Comparison of ENCODE assay signal across 22 mouse cellular contexts in the genomic region with DNA sequence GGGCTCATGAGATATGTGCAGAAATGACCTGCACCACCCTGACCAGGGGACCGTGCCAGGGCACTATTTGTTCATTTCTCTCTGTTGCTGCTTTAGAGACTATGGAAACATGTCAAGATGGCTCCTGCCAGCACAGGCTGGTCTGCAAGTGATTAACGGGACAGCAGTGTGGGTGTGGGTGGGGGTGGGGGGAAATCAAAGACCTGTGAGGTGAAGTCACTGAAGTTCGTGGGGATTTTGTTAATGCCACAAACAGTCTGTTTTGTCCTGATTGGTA. TPM values are rescaled to one million over a fixed set of nuclear protein-coding genes. Genes with fewer than 3 reads are reported as not detected.
DNase-seq lines count a peak whose midpoint lies in the region; ATAC-seq and TF ChIP-seq lines count a peak whose summit lies in the region.
"Had no signal": no experiment of that assay in that cellular context is flagged by ENCODE, and none has a peak within 500 bp of the region (broad histone marks: within the 10 kb centered on the region; RNA-seq: fewer than 3 reads in every experiment).

No protein-coding gene starts in this region.

- H3K4me2 ChIP-seq in liver, embryonic 11.5 days, result no peak overlapping the region
- H3K4me2 ChIP-seq: embryonic facial prominence, embryonic 12.5 days; embryonic facial prominence, embryonic 15.5 days; forebrain, embryonic 12.5 days; forebrain, embryonic 15.5 days; hindbrain, embryonic 13.5 days; intestine, embryonic 15.5 days had no signal

- no peak for TF ChIP-seq POLR2A in liver, adult 2 months (IDR thresholded peaks at IDR 0.05; ENCODE audit: extremely low read depth, insufficient read depth, low read length)

- no peak overlapping the region for H3K4me3 ChIP-seq in gastrocnemius, adult 2 months
- no peak overlapping the region for H3K4me3 ChIP-seq in liver, adult 2 months (ENCODE audit: insufficient read depth, low read depth, low read length)
- H3K4me3 ChIP-seq in liver, embryonic 11.5 days (ENCODE audit: low read depth, low read length), result no peak overlapping the region
- H3K4me3 ChIP-seq in embryonic facial prominence, embryonic 10.5 days, result no peak overlapping the region
- H3K4me3 ChIP-seq: embryonic facial prominence, embryonic 12.5 days; embryonic facial prominence, embryonic 15.5 days; erythroblast, embryonic 14.5 days; forebrain, embryonic 12.5 days; forebrain, embryonic 15.5 days; heart, adult 2 months; heart, embryonic 10.5 days; hindbrain, embryonic 10.5 days; hindbrain, embryonic 13.5 days; intestine, embryonic 15.5 days had no signal

- no peak for ATAC-seq in liver, embryonic 11.5 days (replicated peaks; ENCODE audit: low FRiP score)
- ATAC-seq: forebrain, embryonic 15.5 days; hindbrain, embryonic 16.5 days; intestine, embryonic 15.5 days; Patski had no signal

- H3K9me3 ChIP-seq in liver, embryonic 11.5 days (ENCODE audit: control insufficient read depth, low read length), result no peaks in the 10 kb centered on the region
- 0 out of 2 replicates have a peak, but pooled peaks cover 4% of the 10 kb centered on the region for H3K9me3 ChIP-seq in embryonic facial prominence, embryonic 10.5 days
- H3K9me3 ChIP-seq: embryonic facial prominence, embryonic 15.5 days; forebrain, embryonic 12.5 days; forebrain, embryonic 15.5 days; hindbrain, embryonic 13.5 days; intestine, embryonic 15.5 days had no signal

- H3K36me3 ChIP-seq in liver, adult 2 months (ENCODE audit: control insufficient read depth, insufficient read depth, low read length), result no peaks in the 10 kb centered on the region
- H3K36me3 ChIP-seq in liver, embryonic 11.5 days (ENCODE audit: control insufficient read depth, insufficient read depth, low read length), result no peaks in the 10 kb centered on the region
- no peaks in the 10 kb centered on the region for H3K36me3 ChIP-seq in embryonic facial prominence, embryonic 10.5 days (replicated peaks)
- H3K36me3 ChIP-seq: embryonic facial prominence, embryonic 12.5 days; embryonic facial prominence, embryonic 15.5 days; forebrain, embryonic 12.5 days; forebrain, embryonic 15.5 days; heart, embryonic 10.5 days; hindbrain, embryonic 10.5 days; hindbrain, embryonic 13.5 days; intestine, embryonic 15.5 days had no signal

- H3K79me2 ChIP-seq in liver, adult 2 months (ENCODE audit: control insufficient read depth, insufficient read depth, low read length), result no peaks in the 10 kb centered on the region

- H3K4me1 ChIP-seq in liver, adult 2 months (ENCODE audit: control insufficient read depth, insufficient read depth, low read length), result peaks cover 12% of the 10 kb centered on the region
- H3K4me1 ChIP-seq in liver, embryonic 11.5 days (replicated peaks; ENCODE audit: control insufficient read depth, insufficient read depth, low read length), result 0 out of 2 replicates have a peak, but pooled peaks cover 2% of the 10 kb centered on the region
- peaks cover 51% of the 10 kb centered on the region for H3K4me1 ChIP-seq in embryonic facial prominence, embryonic 10.5 days
- H3K4me1 ChIP-seq: intestine, embryonic 15.5 days had no signal

- intact Hi-C loops in gastrocnemius, adult 2 months (cut with DNase I), result loop anchor here (5.0 to 10.0 kb wide), 2 partner anchors 116 to 479 kb away; a partner anchor contains a TSS
- intact Hi-C loops in left cerebral cortex, postnatal 4 days (cut with DNase I), result no loop called here

- H3K9ac ChIP-seq in liver, adult 2 months (ENCODE audit: low read depth, low read length), result no peak overlapping the region
- H3K9ac ChIP-seq in liver, embryonic 11.5 days (ENCODE audit: low read depth, low read length), result no peak overlapping the region
- H3K9ac ChIP-seq: embryonic facial prominence, embryonic 12.5 days; embryonic facial prominence, embryonic 15.5 days; forebrain, embryonic 12.5 days; forebrain, embryonic 15.5 days; hindbrain, embryonic 13.5 days; intestine, embryonic 15.5 days had no signal

- 24% methylated on average over 3 of the region's 3 CpGs for WGBS in liver, adult 2 months
- WGBS in liver, embryonic 11.5 days, result 60% methylated on average over 3 of the region's 3 CpGs
- 47% methylated on average over 3 of the region's 3 CpGs for WGBS in embryonic facial prominence, embryonic 10.5 days

- peak overlapping the region; percentile 60 for H3K27ac ChIP-seq in gastrocnemius, adult 2 months
- peak overlapping the region; percentile 76 for H3K27ac ChIP-seq in liver, adult 2 months (replicated peaks; ENCODE audit: insufficient read depth, low read depth, low read length)
- no peak overlapping the region for H3K27ac ChIP-seq in liver, embryonic 11.5 days (ENCODE audit: low read depth, low read length)
- H3K27ac ChIP-seq in embryonic facial prominence, embryonic 10.5 days (replicated peaks), result peak overlapping the region; percentile 32; the same call in 1 of the 2 replicates
- H3K27ac ChIP-seq: embryonic facial prominence, embryonic 12.5 days; embryonic facial prominence, embryonic 15.5 days; forebrain, embryonic 12.5 days; forebrain, embryonic 15.5 days; heart, adult 2 months; heart, embryonic 10.5 days; hindbrain, embryonic 10.5 days; hindbrain, embryonic 13.5 days; intestine, embryonic 15.5 days had no signal

- peak; percentile 31 for DNase-seq in gastrocnemius, adult 2 months
- no peak for DNase-seq in gastrocnemius, adult 18-20 months (ENCODE audit: low spot score)
- DNase-seq in liver, adult 2 months (ENCODE audit: extremely low read depth, low read depth, low spot score), result peak; percentile 81
- DNase-seq in liver, embryonic 11.5 days (ENCODE audit: low spot score), result no peak
- no peak for DNase-seq in embryonic facial prominence, embryonic 10.5 days (ENCODE audit: low spot score)
- no peak for DNase-seq in left cerebral cortex, postnatal 4 days
- DNase-seq in kidney, postnatal 14 days, result no peak
- DNase-seq: cerebellum, adult 11 months; cerebellum, adult 8-10 months; cerebellum, postnatal 14 days had no signal

- no peak for TF ChIP-seq CTCF in gastrocnemius, adult 2 months (IDR thresholded peaks at IDR 0.05)
- no peak for TF ChIP-seq CTCF in liver, adult 2 months (IDR thresholded peaks at IDR 0.05; ENCODE audit: low read depth, low read length)

- H3K27me3 ChIP-seq in liver, adult 2 months (ENCODE audit: control insufficient read depth, insufficient read depth, low read length), result no peaks in the 10 kb centered on the region
- no peaks in the 10 kb centered on the region for H3K27me3 ChIP-seq in liver, embryonic 11.5 days (replicated peaks; ENCODE audit: control insufficient read depth, insufficient read depth, low read length)
- H3K27me3 ChIP-seq in embryonic facial prominence, embryonic 10.5 days (replicated peaks; ENCODE audit: low read depth, poor library complexity, severe bottlenecking), result peaks cover 13% of the 10 kb centered on the region; the same call in 1 of the 2 replicates
- H3K27me3 ChIP-seq: embryonic facial prominence, embryonic 12.5 days; embryonic facial prominence, embryonic 15.5 days; forebrain, embryonic 15.5 days; intestine, embryonic 15.5 days had no signal

RNA-seq across cellular contexts. Expression of a gene that starts 24.3 kb away (rescaled TPM):
- total RNA-seq in gastrocnemius, adult 2 months (2021), result 10 to 100 TPM; 54.4 to 65.2 TPM
- 10 to 100 TPM; 65.9 to 66.8 TPM for total RNA-seq in gastrocnemius, adult 18-20 months (2021)
- 14.8 and 19.9 TPM in 2 replicates for total RNA-seq in liver, adult 2 months (2014; rRNA removed)
- polyA plus RNA-seq in liver, adult 2 months (2012; rRNA removed), result 71.5 and 79.6 TPM in 2 replicates
- polyA plus RNA-seq in liver, embryonic 11.5 days (2014; fragmentation: Nextera tagmentation; extraction: Ambion mirVana), result 101 and 106 TPM in 2 replicates
- 77.6 and 79.5 TPM in 2 replicates for polyA plus RNA-seq in embryonic facial prominence, embryonic 10.5 days (2016; fragmentation: Nextera tagmentation; extraction: Ambion mirVana)
- 100 to 1,000 TPM; 116 to 121 TPM for total RNA-seq in left cerebral cortex, postnatal 4 days (2021)

Comparison
In these comparisons a context has a peak if more than half of its experiments do, and no peak if none do; other contexts are left out.
1. DNase-seq: peak in gastrocnemius, adult 2 months (single experiment) and liver, adult 2 months (single experiment); none in gastrocnemius, adult 18-20 months (single experiment), liver, embryonic 11.5 days (single experiment), embryonic facial prominence, embryonic 10.5 days (single experiment), left cerebral cortex, postnatal 4 days (single experiment) and kidney, postnatal 14 days (single experiment).